Mouse (Mus musculus) bone marrow, adult 2 months (tissue): ENCODE results near the gene Vmn1r100. TPM values are rescaled to one million over a fixed set of nuclear protein-coding genes. Genes with fewer than 3 reads are reported as not detected.
"Not testable (repeated sequence)": the region's sequence is repeated elsewhere in the genome, so short reads cannot be mapped to it uniquely, and the experiment has no call there.

ENCODE experiments used
- H3K27ac ChIP-seq: fragments of 200-500 bp; 2 replicates; pipeline ENCODE4 v1.5.1; 2012; ENCODE audit warnings: low read depth, mild to moderate bottlenecking, control low read depth, inconsistent platforms, low read length; ENCODE audit not compliant: control insufficient read depth, poor library complexity, insufficient read depth
- H3K4me1 ChIP-seq: fragments of 200-500 bp; 2 replicates; pipeline ENCODE4 v1.6.1; 2011; ENCODE audit warnings: low read length; ENCODE audit not compliant: control insufficient read depth, insufficient read depth
- H3K4me3 ChIP-seq: fragments of 200-500 bp; replicated peaks from 2 replicates; pipeline ENCODE3; 2011; ENCODE audit warnings: mild to moderate bottlenecking, low read depth, low read length, control low read depth; ENCODE audit not compliant: control insufficient read depth
- WGBS: fragments of 180-500 bp; shearing (Covaris S2); methylation state at CpG from one replicate; pipeline ENCODE4 v1.1.7; 2018; 5-methylcytosine and 5-hydroxymethylcytosine counted together
- polyA plus RNA-seq: library from polyadenylated mRNA; stranded (reverse); fragments of >200 nt; gene quantifications from 2 replicates; pipeline ENCODE4 v1.2.4, GENCODE M21; 2011; ENCODE audit warnings: low replicate concordance; ENCODE audit not compliant: missing spikeins, insufficient read depth, insufficient read length

The Vmn1r100 gene
- not detected in 2 replicates for polyA plus RNA-seq

DNA sequence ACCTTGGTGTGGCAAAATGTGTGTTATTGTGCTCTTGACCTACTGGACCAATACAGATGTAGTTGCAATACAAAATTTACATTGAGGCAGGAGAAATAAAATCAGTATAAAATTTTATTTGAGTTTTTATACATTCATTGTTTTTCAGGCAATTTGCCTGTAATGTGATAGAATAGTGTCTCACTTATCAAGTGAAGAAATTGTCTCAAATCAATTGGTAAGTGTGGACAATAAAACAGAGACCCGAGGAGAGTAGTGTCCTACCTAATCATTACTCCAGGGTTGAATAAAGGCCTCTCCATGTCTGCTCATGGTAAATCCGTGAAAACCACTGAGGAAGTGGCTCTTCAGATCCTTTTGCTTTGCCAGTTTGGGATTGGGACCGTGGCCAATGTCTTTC, at the start of gene Vmn1r100:
Gene Vmn1r100, plus strand, starts transcription at position 301 of the 400 bp plus-strand sequence.
- no CpG with 5 or more reads among the region's 3 CpGs for WGBS
- H3K4me1 ChIP-seq: not testable (repeated sequence)

DNA sequence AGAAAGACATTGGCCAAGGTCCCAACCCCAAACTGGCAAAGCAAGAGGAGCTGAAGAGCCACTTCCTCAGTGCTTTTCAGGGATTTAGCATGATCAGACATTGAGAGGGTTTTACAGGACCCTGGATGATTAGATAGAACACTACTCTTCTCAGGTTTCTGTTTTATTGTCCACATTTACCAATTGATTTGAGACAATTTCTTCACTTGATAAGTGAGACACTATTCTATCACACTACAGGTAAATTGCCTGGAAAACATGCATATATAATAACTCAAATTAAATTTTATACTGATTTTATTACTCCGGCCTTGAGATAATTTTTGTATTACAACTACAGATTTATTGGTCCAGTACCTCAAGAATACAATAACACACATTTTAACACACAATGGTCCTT, 42.4 kb upstream of the Vmn1r100 start, which contains the start of gene Gm5728:
Gene Gm5728, minus strand, starts transcription at position 101 of the 400 bp plus-strand sequence.
- no CpG with 5 or more reads among the region's 1 CpGs for WGBS
- H3K27ac ChIP-seq, H3K4me3 ChIP-seq, H3K4me1 ChIP-seq: not testable (repeated sequence)

More for the DNA sequence above, at the start of gene Vmn1r100:
- H3K27ac ChIP-seq, H3K4me3 ChIP-seq: not testable (repeated sequence)

DNA sequence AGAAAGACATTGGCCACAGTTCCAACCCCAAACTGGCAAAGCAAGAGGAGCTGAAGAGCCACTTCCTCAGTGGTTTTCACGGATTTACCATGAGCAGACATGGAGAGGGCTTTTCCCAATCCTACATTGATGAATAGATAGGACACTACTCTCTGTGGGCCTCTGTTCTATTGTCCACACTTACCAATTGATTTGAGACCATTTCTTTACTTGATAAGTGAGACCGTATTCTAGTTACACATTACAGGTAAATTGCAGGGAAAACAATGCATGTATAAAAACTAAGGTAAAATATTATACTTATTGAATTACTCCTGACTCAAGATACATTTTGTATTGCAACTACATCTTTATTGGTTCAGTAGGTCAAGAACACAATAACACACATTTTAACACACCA, 24.8 kb downstream of the Vmn1r100 start, which contains the start of gene Vmn1r101:
Gene Vmn1r101, minus strand, starts transcription at position 101 of the 400 bp plus-strand sequence.
- not testable (repeated sequence) for H3K27ac ChIP-seq, H3K4me3 ChIP-seq, H3K4me1 ChIP-seq
- no CpG with 5 or more reads among the region's 2 CpGs for WGBS

Other genes starting within 250 kb of the Vmn1r100 start
- gene Vmn1r94, start 249.6 kb upstream of the Vmn1r100 start, polyA plus RNA-seq: not detected in 2 replicates
- not detected in 2 replicates for gene Vmn1r95, start 224.2 kb upstream of the Vmn1r100 start, polyA plus RNA-seq
- not detected in 2 replicates for gene Gm6164, start 212.3 kb upstream of the Vmn1r100 start, polyA plus RNA-seq
- gene Gm4498, start 184.1 kb upstream of the Vmn1r100 start, polyA plus RNA-seq: not detected in 2 replicates
- not detected in 2 replicates for gene Gm5890, start 155.1 kb upstream of the Vmn1r100 start, polyA plus RNA-seq
- not detected in 2 replicates for gene Gm4133, start 83.9 kb upstream of the Vmn1r100 start, polyA plus RNA-seq
- not detected in 2 replicates for gene Gm5728, start 42.5 kb upstream of the Vmn1r100 start, polyA plus RNA-seq
- not detected in 2 replicates for gene Vmn1r101, start 24.7 kb downstream of the Vmn1r100 start, polyA plus RNA-seq
- not detected in 2 replicates for gene Gm10670, start 57.0 kb downstream of the Vmn1r100 start, polyA plus RNA-seq
- not detected in 2 replicates for gene Vmn1r103, start 92.6 kb downstream of the Vmn1r100 start, polyA plus RNA-seq
- gene Vmn1r104, start 115.9 kb downstream of the Vmn1r100 start, polyA plus RNA-seq: not detected in 2 replicates
- gene Gm5726, start 127.8 kb downstream of the Vmn1r100 start, polyA plus RNA-seq: not detected in 2 replicates
- gene Gm4141, start 158.3 kb downstream of the Vmn1r100 start, polyA plus RNA-seq: not detected in 2 replicates
- gene Gm4513, start 181.1 kb downstream of the Vmn1r100 start, polyA plus RNA-seq: not detected in 2 replicates